Mouse (Mus musculus) myocyte (in vitro differentiated cells): ENCODE data around the gene Mtx3.

Experiments
- CEBPB ChIP-seq: IDR thresholded peaks from 2 replicates; pipeline ENCODE4 v1.6.1; 2011; ENCODE audit warnings: mild to moderate bottlenecking, moderate library complexity; ENCODE audit not compliant: poor library complexity, insufficient read depth, severe bottlenecking
- MAX ChIP-seq: IDR thresholded peaks from one replicate; pipeline ENCODE4 v1.6.1; 2011; ENCODE audit warnings: low read depth, mild to moderate bottlenecking, control low read depth
- MYOG ChIP-seq, 3 experiments: IDR thresholded peaks; one replicate each; pipeline ENCODE4 v1.6.1; 2011; ENCODE audit warnings: control low read depth in 2 of 3, low read depth in 2 of 3, mild to moderate bottlenecking in 2 of 3; ENCODE audit not compliant: insufficient read length in 2 of 3, control insufficient read depth in 1 of 3, insufficient read depth in 1 of 3
- POLR2A ChIP-seq: IDR thresholded peaks from one replicate; pipeline ENCODE4 v1.6.1; 2011; ENCODE audit warnings: low read depth, mild to moderate bottlenecking, control low read depth, moderate library complexity; ENCODE audit not compliant: insufficient read length
- TCF12 ChIP-seq: IDR thresholded peaks from one replicate; pipeline ENCODE4 v1.6.1; 2011; ENCODE audit warnings: mild to moderate bottlenecking, control low read depth; ENCODE audit not compliant: poor library complexity, insufficient read depth, severe bottlenecking
- TCF3 ChIP-seq: IDR thresholded peaks from one replicate; pipeline ENCODE4 v1.6.1; 2011; ENCODE audit warnings: low read depth, control low read depth; ENCODE audit not compliant: insufficient read length
- USF1 ChIP-seq: IDR thresholded peaks from one replicate; pipeline ENCODE4 v1.6.1; 2011; ENCODE audit warnings: low read depth, mild to moderate bottlenecking, control low read depth, moderate library complexity

DNA sequence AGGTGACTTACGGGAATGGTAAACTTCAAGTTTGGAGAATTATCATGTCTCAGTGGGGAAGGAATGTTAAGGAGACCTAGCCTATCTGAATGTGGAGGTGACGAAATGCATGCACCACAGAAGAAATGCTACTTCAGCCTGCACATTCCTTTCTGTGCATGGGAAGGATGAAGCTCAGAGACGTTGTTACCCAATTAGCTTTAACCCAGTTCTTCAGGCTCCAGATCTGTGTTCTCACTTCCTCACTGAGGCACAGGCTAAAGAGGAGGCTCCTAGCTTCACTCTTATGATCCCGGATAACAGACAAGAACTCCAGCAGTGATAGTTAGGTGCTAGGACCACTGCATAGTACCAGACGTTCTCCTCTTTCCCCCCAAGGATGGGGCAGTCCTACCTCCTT lies 28.2 kb upstream of the Mtx3 start:
- no peak for TF ChIP-seq POLR2A
- no peak for TF ChIP-seq TCF12
- no peak for TF ChIP-seq CEBPB
- TF ChIP-seq MAX, result no peak
- no peak for TF ChIP-seq MYOG (IDR thresholded peaks at IDR 0.05; ENCODE audit: control insufficient read depth in 1 of 3, insufficient read depth in 1 of 3, insufficient read length in 2 of 3, low read depth in 2 of 3)
- TF ChIP-seq USF1, result no peak
- no peak for TF ChIP-seq TCF3
